Mouse (Mus musculus): ENCODE data around the gene Dlx4. TPM values are rescaled to one million over a fixed set of nuclear protein-coding genes. Genes with fewer than 3 reads are reported as not detected.

Gene Dlx4
- polyA plus RNA-seq, 1 experiment: not detected

- H3K27ac ChIP-seq (ENCODE audit: insufficient read depth, low read length): no peak overlapping the region
- H3K36me3 ChIP-seq (ENCODE audit: control insufficient read depth, insufficient read depth, low read length): no peaks in the 10 kb centered on the region
- H3K4me1 ChIP-seq (ENCODE audit: control insufficient read depth, insufficient read depth, insufficient read length): no peaks in the 10 kb centered on the region
- WGBS: 82% methylated on average over 4 of the region's 4 CpGs
- H3K4me3 ChIP-seq (ENCODE audit: extremely low read depth, insufficient read depth, insufficient read length): no peak overlapping the region
- no peaks in the 10 kb centered on the region for H3K27me3 ChIP-seq (ENCODE audit: control insufficient read depth, insufficient read depth, low read length)
- no peak for DNase-seq (ENCODE audit: low read depth in 1 of 2, low spot score in 2 of 2)
- TF ChIP-seq POLR2A (IDR thresholded peaks at IDR 0.05; ENCODE audit: low read depth, low read length) (no peak), CTCF (IDR thresholded peaks at IDR 0.05; ENCODE audit: extremely low read depth, insufficient read depth, insufficient read length, insufficient replicate concordance) (no peak)
These were observed 15.6 kb upstream of the Dlx4 start for GRCm38 (mm10) chr11:95161708-95162107.

- no peaks in the 10 kb centered on the region for H3K4me1 ChIP-seq (ENCODE audit: control insufficient read depth, insufficient read depth, insufficient read length)
- no peak for DNase-seq (ENCODE audit: low read depth in 1 of 2, low spot score in 2 of 2)
- no peak overlapping the region for H3K4me3 ChIP-seq (ENCODE audit: extremely low read depth, insufficient read depth, insufficient read length)
- H3K36me3 ChIP-seq (ENCODE audit: control insufficient read depth, insufficient read depth, low read length): no peaks in the 10 kb centered on the region
- 78% methylated on average over 7 of the region's 7 CpGs for WGBS
- no peak for TF ChIP-seq POLR2A (IDR thresholded peaks at IDR 0.05; ENCODE audit: low read depth, low read length)
- peak; percentile 13; the same call in 1 of the 2 replicates for TF ChIP-seq CTCF (IDR thresholded peaks at IDR 0.05; ENCODE audit: extremely low read depth, insufficient read depth, insufficient read length, insufficient replicate concordance)
- H3K27ac ChIP-seq (ENCODE audit: insufficient read depth, low read length): no peak overlapping the region
- no peaks in the 10 kb centered on the region for H3K27me3 ChIP-seq (ENCODE audit: control insufficient read depth, insufficient read depth, low read length)
These were observed 14.6 kb upstream of the Dlx4 start for GRCm38 (mm10) chr11:95160693-95161092.

GRCm38 (mm10) chr11:95159763-95160371 lies 13.8 kb upstream of the Dlx4 start:
- DNase-seq (ENCODE audit: low read depth in 1 of 2, low spot score in 2 of 2): no peak
- TF ChIP-seq CTCF (IDR thresholded peaks at IDR 0.05; ENCODE audit: extremely low read depth, insufficient read depth, insufficient read length, insufficient replicate concordance) (no peak), POLR2A (IDR thresholded peaks at IDR 0.05; ENCODE audit: low read depth, low read length) (no peak)
- WGBS: 90% methylated on average over 8 of the region's 8 CpGs
- Histone ChIP-seq H3K36me3 (ENCODE audit: control insufficient read depth, insufficient read depth, low read length) (no peaks in the 10 kb centered on the region), H3K4me1 (ENCODE audit: control insufficient read depth, insufficient read depth, insufficient read length) (no peaks in the 10 kb centered on the region), H3K27me3 (ENCODE audit: control insufficient read depth, insufficient read depth, low read length) (no peaks in the 10 kb centered on the region), H3K27ac (ENCODE audit: insufficient read depth, low read length) (no peak overlapping the region), H3K4me3 (ENCODE audit: extremely low read depth, insufficient read depth, insufficient read length) (no peak overlapping the region)

- Histone ChIP-seq H3K27ac (ENCODE audit: insufficient read depth, low read length) (no peak overlapping the region), H3K36me3 (ENCODE audit: control insufficient read depth, insufficient read depth, low read length) (no peaks in the 10 kb centered on the region), H3K4me1 (ENCODE audit: control insufficient read depth, insufficient read depth, insufficient read length) (no peaks in the 10 kb centered on the region), H3K27me3 (ENCODE audit: control insufficient read depth, insufficient read depth, low read length) (no peaks in the 10 kb centered on the region), H3K4me3 (ENCODE audit: extremely low read depth, insufficient read depth, insufficient read length) (no peak overlapping the region)
- no peak for TF ChIP-seq CTCF (IDR thresholded peaks at IDR 0.05; ENCODE audit: extremely low read depth, insufficient read depth, insufficient read length, insufficient replicate concordance)
- no peak for TF ChIP-seq POLR2A (IDR thresholded peaks at IDR 0.05; ENCODE audit: low read depth, low read length)
- WGBS: 32% methylated on average over 5 of the region's 5 CpGs
- no peak for DNase-seq (ENCODE audit: low read depth in 1 of 2, low spot score in 2 of 2)
These were observed 11.8 kb upstream of the Dlx4 start for GRCm38 (mm10) chr11:95157872-95158271.

- no peaks in the 10 kb centered on the region for H3K4me1 ChIP-seq (ENCODE audit: control insufficient read depth, insufficient read depth, insufficient read length)
- H3K27ac ChIP-seq (ENCODE audit: insufficient read depth, low read length): no peak overlapping the region
- H3K27me3 ChIP-seq (ENCODE audit: control insufficient read depth, insufficient read depth, low read length): no peaks in the 10 kb centered on the region
- 57% methylated on average over 5 of the region's 5 CpGs for WGBS
- no peak for DNase-seq (ENCODE audit: low read depth in 1 of 2, low spot score in 2 of 2)
- no peaks in the 10 kb centered on the region for H3K36me3 ChIP-seq (ENCODE audit: control insufficient read depth, insufficient read depth, low read length)
- TF ChIP-seq CTCF (IDR thresholded peaks at IDR 0.05; ENCODE audit: extremely low read depth, insufficient read depth, insufficient read length, insufficient replicate concordance): no peak
- TF ChIP-seq POLR2A (IDR thresholded peaks at IDR 0.05; ENCODE audit: low read depth, low read length): no peak
- H3K4me3 ChIP-seq (ENCODE audit: extremely low read depth, insufficient read depth, insufficient read length): no peak overlapping the region
These were observed 11.3 kb upstream of the Dlx4 start for GRCm38 (mm10) chr11:95157356-95157755.

- WGBS: 83% methylated on average over 2 of the region's 2 CpGs
- peaks cover 6% of the 10 kb centered on the region for H3K27me3 ChIP-seq (ENCODE audit: control insufficient read depth, insufficient read depth, low read length)
These were observed 9.4 kb upstream of the Dlx4 start for GRCm38 (mm10) chr11:95155511-95155910.

GRCm38 (mm10) chr11:95153681-95154080 lies 7.6 kb upstream of the Dlx4 start:
- DNase-seq (ENCODE audit: low read depth in 1 of 2, low spot score in 2 of 2): no peak
- WGBS: 83% methylated on average over 5 of the region's 5 CpGs
- no peaks in the 10 kb centered on the region for H3K4me1 ChIP-seq (ENCODE audit: control insufficient read depth, insufficient read depth, insufficient read length)
- H3K27me3 ChIP-seq (ENCODE audit: control insufficient read depth, insufficient read depth, low read length): peaks cover 14% of the 10 kb centered on the region
- no peak for TF ChIP-seq CTCF (IDR thresholded peaks at IDR 0.05; ENCODE audit: extremely low read depth, insufficient read depth, insufficient read length, insufficient replicate concordance)
- TF ChIP-seq POLR2A (IDR thresholded peaks at IDR 0.05; ENCODE audit: low read depth, low read length): no peak
- H3K4me3 ChIP-seq (ENCODE audit: extremely low read depth, insufficient read depth, insufficient read length): no peak overlapping the region
- no peak overlapping the region for H3K27ac ChIP-seq (ENCODE audit: insufficient read depth, low read length)
- H3K36me3 ChIP-seq (ENCODE audit: control insufficient read depth, insufficient read depth, low read length): no peaks in the 10 kb centered on the region

More at GRCm38 (mm10) chr11:95155511-95155910, 9.4 kb upstream of the Dlx4 start:
- no peak for DNase-seq (ENCODE audit: low read depth in 1 of 2, low spot score in 2 of 2)
- TF ChIP-seq POLR2A (IDR thresholded peaks at IDR 0.05; ENCODE audit: low read depth, low read length) (no peak), CTCF (IDR thresholded peaks at IDR 0.05; ENCODE audit: extremely low read depth, insufficient read depth, insufficient read length, insufficient replicate concordance) (no peak)
- Histone ChIP-seq H3K4me1 (ENCODE audit: control insufficient read depth, insufficient read depth, insufficient read length) (no peaks in the 10 kb centered on the region), H3K4me3 (ENCODE audit: extremely low read depth, insufficient read depth, insufficient read length) (no peak overlapping the region), H3K27ac (ENCODE audit: insufficient read depth, low read length) (no peak overlapping the region), H3K36me3 (ENCODE audit: control insufficient read depth, insufficient read depth, low read length) (no peaks in the 10 kb centered on the region)

Data from spleen, adult 2 months (tissue).